Mouse (Mus musculus) urinary bladder, postnatal 25 days (tissue): Measurements from ENCODE around the gene Foxe3.
"Not testable (repeated sequence)": the region's sequence is repeated elsewhere in the genome, so short reads cannot be mapped to it uniquely, and the experiment has no call there.

Source experiments
- DNase-seq: peaks from one replicate; pipeline ENCODE4 v3.0.0; 2022; ENCODE audit warnings: low spot score

Foxe3 gene

GRCm38 (mm10) chr4:114925917-114926312 is at the start of gene Foxe3:
Gene Foxe3, minus strand, starts transcription at chr4:114926013.
- no peak for DNase-seq

- DNase-seq = no peak
Measured at GRCm38 (mm10) chr4:114973229-114973740, 47.5 kb upstream of the Foxe3 start.

GRCm38 (mm10) chr4:114970736-114971135 is 44.9 kb upstream of the Foxe3 start:
- no peak for DNase-seq

GRCm38 (mm10) chr4:114960881-114961280 is 35.1 kb upstream of the Foxe3 start:
- not testable (repeated sequence) for DNase-seq

- no peak for DNase-seq
Measured at GRCm38 (mm10) chr4:114959533-114959932, 33.7 kb upstream of the Foxe3 start.

GRCm38 (mm10) chr4:114958786-114959185 is 33.0 kb upstream of the Foxe3 start:
- DNase-seq = no peak

- no peak for DNase-seq
Measured at GRCm38 (mm10) chr4:114958231-114958630, 32.4 kb upstream of the Foxe3 start.

- no peak for DNase-seq
Measured at GRCm38 (mm10) chr4:114957403-114957802, 31.6 kb upstream of the Foxe3 start.

GRCm38 (mm10) chr4:114953172-114953571 is 27.4 kb upstream of the Foxe3 start:
- DNase-seq = no peak

GRCm38 (mm10) chr4:114947852-114948481 is 22.2 kb upstream of the Foxe3 start:
- no peak for DNase-seq

- DNase-seq = peak; percentile 76
Measured at GRCm38 (mm10) chr4:114947395-114947794, 21.6 kb upstream of the Foxe3 start.

GRCm38 (mm10) chr4:114946416-114946815 is 20.6 kb upstream of the Foxe3 start:
- DNase-seq = no peak

- DNase-seq = no peak
Measured at GRCm38 (mm10) chr4:114945021-114945420, 19.2 kb upstream of the Foxe3 start.

GRCm38 (mm10) chr4:114942583-114942982 is 16.8 kb upstream of the Foxe3 start:
- no peak for DNase-seq

- DNase-seq = no peak
Measured at GRCm38 (mm10) chr4:114942112-114942511, 16.3 kb upstream of the Foxe3 start.

GRCm38 (mm10) chr4:114941311-114941710 is 15.5 kb upstream of the Foxe3 start:
- no peak for DNase-seq

GRCm38 (mm10) chr4:114938248-114938647 is 12.4 kb upstream of the Foxe3 start:
- no peak for DNase-seq

GRCm38 (mm10) chr4:114937459-114938047 is 11.7 kb upstream of the Foxe3 start:
- no peak for DNase-seq

GRCm38 (mm10) chr4:114934188-114934587 is 8.4 kb upstream of the Foxe3 start:
- no peak for DNase-seq

GRCm38 (mm10) chr4:114932747-114933146 is 6.9 kb upstream of the Foxe3 start:
- no peak for DNase-seq

- DNase-seq = no peak
Measured at GRCm38 (mm10) chr4:114929155-114929554, 3.3 kb upstream of the Foxe3 start.

- DNase-seq = peak; percentile 9
Measured at GRCm38 (mm10) chr4:114924971-114925916, 569 bp downstream of the Foxe3 start.

- peak; percentile 51 for DNase-seq
Measured at GRCm38 (mm10) chr4:114917091-114917490, 8.7 kb downstream of the Foxe3 start.
